In genomic region chr19:10268851-10269250, GRCm38 (mm10) we compare ENCODE assay signal across 27 mouse cellular contexts. TPM values are rescaled to one million over a fixed set of nuclear protein-coding genes. Genes with fewer than 3 reads are reported as not detected.
"Had no signal": no experiment of that assay in that cellular context is flagged by ENCODE, and none has a peak within 500 bp of the region (broad histone marks: within the 10 kb centered on the region; RNA-seq: fewer than 3 reads in every experiment).

No protein-coding gene starts in this region.

- H3K4me3 ChIP-seq: gastrocnemius, adult 2 months; heart, embryonic 10.5 days; heart, embryonic 12.5 days; hindbrain, embryonic 12.5 days; intestine, embryonic 15.5 days; layer of hippocampus, adult 2 months; left cerebral cortex, adult 2 months; limb, embryonic 10.5 days; limb, embryonic 12.5 days; liver, embryonic 13.5 days; liver, embryonic 15.5 days had no signal

- H3K27ac ChIP-seq: gastrocnemius, adult 2 months; heart, embryonic 10.5 days; hindbrain, embryonic 12.5 days; hindbrain, embryonic 14.5 days; left cerebral cortex, adult 2 months; limb, embryonic 12.5 days; liver, embryonic 13.5 days; liver, embryonic 15.5 days had no signal

- H3K36me3 ChIP-seq: heart, embryonic 10.5 days; heart, embryonic 12.5 days; hindbrain, embryonic 12.5 days; intestine, embryonic 15.5 days; limb, embryonic 10.5 days; limb, embryonic 12.5 days; liver, embryonic 13.5 days; liver, embryonic 15.5 days had no signal

- H3K9ac ChIP-seq: heart, embryonic 12.5 days; hindbrain, embryonic 12.5 days; hindbrain, embryonic 14.5 days; intestine, embryonic 15.5 days; limb, embryonic 12.5 days; liver, embryonic 13.5 days; liver, embryonic 15.5 days had no signal

- H3K27me3 ChIP-seq: intestine, embryonic 15.5 days had no signal

- DNase-seq: gastrocnemius, adult 2 months; gastrocnemius, postnatal 10 days; gastrocnemius, postnatal 25 days; heart, adult 18-20 months; heart, postnatal 10 days; heart, postnatal 4 days; kidney, adult 18-20 months; kidney, adult 8-10 months; kidney, postnatal 10 days; kidney, postnatal 25 days; kidney, postnatal 4 days; liver; liver, embryonic 13.5 days had no signal

- ATAC-seq: hindbrain, embryonic 16.5 days; inflammation-experienced regulatory T-cells, adult 6 months; intestine, embryonic 15.5 days; intestine, postnatal 0 days had no signal

- H3K9me3 ChIP-seq: heart, embryonic 10.5 days; heart, embryonic 12.5 days; hindbrain, embryonic 12.5 days; intestine, embryonic 15.5 days; limb, embryonic 10.5 days; limb, embryonic 12.5 days; liver, embryonic 13.5 days; liver, embryonic 15.5 days had no signal

RNA-seq across cellular contexts. Expression of gene Myrf, which starts 28.3 kb away (rescaled TPM):
- total RNA-seq: gastrocnemius, adult 2 months; gastrocnemius, postnatal 25 days; granulocyte monocyte progenitor cell, adult 5-6 weeks had no signal
- polyA plus RNA-seq: inflammation-experienced regulatory T-cells, adult 6 months had no signal
